Mouse (Mus musculus) lung, postnatal 14 days (tissue): ENCODE measurements around the gene Rsad2.

ENCODE experiments used
- DNase-seq: peaks from one replicate; pipeline ENCODE4 v3.0.0; 2021

Gene Rsad2

DNA sequence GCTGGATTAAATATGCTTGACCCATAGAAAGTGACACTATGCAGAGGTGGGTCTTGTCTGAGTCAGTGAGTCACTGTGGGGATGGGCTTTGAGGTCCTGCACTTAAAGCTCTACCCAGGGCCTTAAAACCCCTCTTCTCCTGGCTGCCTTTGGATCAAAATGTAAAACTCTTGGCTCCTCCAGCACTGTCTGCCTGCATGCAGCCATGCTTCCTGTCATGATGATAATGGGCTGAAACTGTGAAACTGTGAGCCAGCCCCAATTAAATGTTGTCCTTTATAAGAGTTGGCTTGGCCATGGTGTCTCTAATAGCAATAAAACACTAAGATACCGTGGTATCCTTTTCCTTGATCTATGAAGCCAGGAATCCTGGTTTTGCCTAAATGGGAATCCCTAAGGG is 55.0 kb downstream of the Rsad2 start:
- DNase-seq: no peak

DNA sequence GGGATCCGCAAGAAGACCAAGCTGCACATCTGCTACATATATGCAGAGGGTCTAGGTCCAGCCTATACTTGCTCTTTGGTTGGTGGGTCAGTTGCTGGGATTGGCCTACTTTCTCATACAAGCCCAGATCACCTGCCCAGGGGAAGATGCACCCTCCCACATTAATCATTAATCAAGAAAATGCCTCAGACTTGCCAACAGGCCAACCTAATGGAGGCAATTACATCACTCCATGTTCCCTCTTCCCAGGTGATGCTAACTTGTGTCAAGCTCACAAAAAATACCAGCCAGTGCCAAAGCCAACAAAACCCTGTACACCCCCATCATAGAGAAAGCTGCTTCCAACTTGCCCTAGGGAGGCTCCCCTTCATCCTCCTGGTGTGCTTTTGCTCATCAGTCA is 55.5 kb downstream of the Rsad2 start:
- DNase-seq: no peak

DNA sequence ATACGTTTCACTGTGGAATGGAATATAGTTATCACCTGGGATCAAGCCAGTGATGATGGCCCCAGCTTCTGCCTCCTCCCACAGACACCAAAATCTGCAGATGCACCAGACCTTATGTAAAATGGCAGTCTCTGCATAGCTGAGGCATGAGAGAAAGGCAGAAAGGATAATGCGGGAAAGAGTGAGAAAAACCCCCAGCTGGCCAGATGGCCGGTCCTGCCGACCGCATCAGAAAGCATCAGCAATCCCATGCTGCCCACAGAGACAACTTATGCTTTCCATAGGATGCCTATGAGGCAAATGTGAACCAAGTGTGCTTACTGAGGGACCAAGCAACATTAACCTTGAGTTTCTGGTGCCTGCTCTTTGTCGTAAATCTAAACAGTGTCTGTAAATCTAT is 56.9 kb downstream of the Rsad2 start:
- DNase-seq: no peak

DNA sequence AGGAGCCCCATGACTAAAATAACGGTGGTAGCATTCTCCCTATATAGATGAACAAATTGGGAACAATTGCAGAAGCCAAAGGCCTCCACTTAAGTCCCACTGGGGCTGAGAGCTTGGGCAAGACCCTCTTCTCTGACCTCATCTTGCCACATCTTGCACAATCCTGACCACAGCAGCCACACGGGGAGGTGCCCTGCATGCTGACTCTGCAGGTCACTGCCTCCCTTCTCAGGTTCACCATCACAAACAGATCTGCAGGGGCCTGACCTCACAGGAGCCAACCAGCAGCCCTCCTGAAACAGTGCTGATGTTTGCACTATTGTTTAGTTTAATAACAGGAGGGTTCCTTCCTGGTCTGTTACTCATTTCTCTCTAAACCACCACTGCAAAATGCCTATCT is 57.7 kb downstream of the Rsad2 start:
- DNase-seq: no peak

DNA sequence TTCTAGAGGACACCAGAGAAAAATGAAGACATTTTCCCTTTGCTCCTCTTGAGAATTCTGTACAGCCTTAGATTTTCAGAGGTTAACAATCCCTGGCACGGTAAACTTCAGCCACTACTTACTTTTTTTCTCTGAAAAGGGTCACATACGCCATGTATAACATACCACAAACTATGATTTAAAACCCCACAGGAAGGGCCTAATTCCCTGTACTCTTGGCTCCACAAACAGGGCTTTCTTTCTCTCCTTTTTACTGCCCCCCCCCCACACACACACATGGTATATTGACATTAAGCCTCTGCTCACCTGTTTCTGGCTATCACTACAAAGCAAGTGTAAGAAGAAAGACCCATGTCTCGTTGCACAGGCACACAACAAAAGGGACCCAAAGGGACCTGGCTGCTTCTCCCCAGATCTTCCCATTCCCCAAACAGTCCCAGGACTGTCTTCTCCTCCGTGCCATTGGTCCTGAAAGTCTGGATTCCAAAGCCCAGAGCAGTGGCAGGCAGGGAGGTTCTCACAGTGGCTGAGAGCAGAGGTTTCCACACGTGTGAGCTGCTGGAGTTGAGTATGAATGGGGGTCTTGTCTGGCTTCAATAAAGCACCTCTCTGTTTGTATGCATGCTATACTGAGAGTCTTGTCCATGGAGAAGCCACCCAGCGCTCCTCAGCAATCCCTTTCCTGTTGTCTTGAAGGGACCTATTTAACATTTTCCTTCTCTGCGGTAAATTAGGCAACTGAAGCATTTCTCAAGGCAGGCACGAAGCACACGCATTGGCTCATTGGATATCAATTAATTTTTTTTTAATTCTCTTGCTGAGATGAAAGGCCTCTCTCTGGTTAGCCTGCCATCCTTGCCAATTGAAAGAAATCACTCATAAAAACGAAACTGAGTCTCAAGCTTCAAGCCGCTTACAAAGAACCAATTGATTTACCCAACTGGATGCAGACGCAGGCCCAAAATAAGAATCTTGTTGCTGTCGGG is 61.5 kb downstream of the Rsad2 start:
- no peak for DNase-seq

DNA sequence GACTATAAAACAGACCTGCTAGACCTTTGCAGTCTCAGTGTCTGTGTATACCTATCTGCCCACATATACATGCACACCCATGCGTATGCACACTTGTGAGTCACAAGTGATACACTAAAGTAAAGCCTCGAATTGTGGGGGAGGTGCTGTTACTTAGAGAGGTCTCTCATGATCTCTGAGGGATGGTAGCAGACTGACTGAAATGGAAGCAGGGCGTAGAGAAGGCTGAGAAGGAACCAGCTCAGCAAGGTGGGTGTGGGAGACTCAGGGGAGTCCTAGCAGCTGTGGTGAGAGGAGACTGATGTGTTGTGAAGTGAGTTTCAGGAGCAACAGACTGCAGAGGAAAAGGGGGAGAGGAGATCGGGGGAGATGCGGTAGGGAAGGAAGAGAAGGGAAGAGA is 63.0 kb downstream of the Rsad2 start:
- no peak for DNase-seq
